Mouse (Mus musculus): ENCODE results near the gene Pld1. TPM values are rescaled to one million over a fixed set of nuclear protein-coding genes. Genes with fewer than 3 reads are reported as not detected.

Pld1 gene
- total RNA-seq, 2 experiments from 2014 or later, result 11.2 to 19.0 TPM

DNA sequence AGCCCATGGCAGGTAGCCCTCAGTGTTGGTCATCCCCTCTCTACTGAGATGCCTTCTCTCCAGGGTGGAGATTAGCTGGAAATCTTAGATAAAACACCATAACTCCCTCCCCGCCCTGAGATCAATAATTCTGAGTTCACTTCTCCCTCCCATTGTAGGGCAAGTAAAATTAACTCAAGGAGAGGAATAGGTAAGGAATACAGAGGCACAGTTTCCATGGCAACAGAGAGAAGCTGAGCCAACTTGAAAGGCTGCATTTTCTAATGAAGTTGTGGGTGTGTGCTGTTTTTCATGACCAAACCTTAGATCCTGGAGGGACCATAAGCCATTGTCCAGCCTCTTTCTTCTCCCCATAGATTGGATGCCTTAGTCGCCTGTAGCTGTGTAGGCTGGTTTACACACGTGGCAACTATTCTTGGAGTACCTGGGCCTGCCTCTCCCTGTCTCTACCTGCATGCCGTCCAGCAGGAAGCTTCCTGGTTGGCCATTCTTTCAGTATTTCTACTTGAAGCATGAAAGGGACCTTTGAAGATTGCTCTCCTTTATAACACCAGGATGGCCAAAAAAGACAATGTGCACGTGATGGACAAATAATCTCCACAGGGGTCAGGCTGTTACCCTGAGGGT lies 96.3 kb downstream of the Pld1 start:
- DNase-seq, result no peak
- intact Hi-C loops (cut with DNase I), result loop anchor here (5.0 kb wide), 1 partner anchor 53 kb away; no protein-coding TSS in a partner anchor

DNA sequence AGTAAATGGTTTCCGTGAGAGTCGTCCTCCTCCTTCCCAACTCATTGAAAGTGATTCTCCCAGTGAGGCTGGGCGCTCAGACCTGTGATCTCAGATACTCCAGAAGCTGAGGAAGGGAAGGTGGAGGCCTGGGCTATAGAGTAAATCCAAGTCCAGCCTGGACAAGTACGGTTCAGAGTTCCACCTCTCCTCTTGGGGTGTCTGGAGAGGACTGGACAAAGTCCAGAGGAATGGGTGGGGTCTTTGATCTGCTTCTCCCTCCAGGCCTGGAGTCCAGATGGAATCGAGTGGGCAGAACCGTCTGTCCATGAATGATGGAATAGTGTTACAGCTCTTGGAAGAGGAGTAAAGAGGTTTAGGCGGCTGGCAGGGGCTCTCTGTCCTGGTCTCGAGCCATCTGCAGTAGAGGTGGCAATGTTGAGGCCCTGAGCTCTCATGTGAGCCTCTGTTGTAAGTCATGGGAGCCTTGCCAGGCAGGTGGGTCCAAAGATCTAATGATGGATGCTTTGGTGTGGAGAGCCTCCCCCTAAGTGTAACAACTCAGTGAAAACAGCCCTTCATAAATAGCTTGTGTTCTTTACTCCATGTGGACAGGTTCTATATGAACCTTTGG lies 98.9 kb downstream of the Pld1 start:
- DNase-seq, result no peak
- intact Hi-C loops (cut with DNase I), result loop anchor here (5.0 kb wide), 1 partner anchor 55 kb away; no protein-coding TSS in a partner anchor

DNA sequence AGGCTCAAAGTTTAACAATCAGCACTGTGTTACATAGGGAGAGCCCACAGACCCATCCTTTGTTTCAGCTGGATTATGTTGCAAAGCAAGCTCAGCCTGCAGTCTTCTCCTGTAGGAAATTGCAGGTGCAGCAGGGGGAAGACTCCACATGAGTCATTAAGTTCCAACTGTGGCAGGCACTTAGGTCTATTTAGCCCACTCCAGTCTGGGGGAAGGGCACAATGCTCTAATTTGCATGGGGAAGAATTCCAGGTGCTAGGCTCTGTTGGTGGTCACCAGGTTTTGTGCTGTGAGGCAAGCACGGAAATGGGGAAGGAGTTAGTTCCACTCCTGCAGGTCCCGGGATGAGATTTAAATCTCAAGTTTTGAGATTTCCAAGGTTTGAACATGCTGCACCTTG lies 99.6 kb downstream of the Pld1 start:
- intact Hi-C loops (cut with DNase I), result loop anchor here (5.0 kb wide), 1 partner anchor 56 kb away; no protein-coding TSS in a partner anchor

DNA sequence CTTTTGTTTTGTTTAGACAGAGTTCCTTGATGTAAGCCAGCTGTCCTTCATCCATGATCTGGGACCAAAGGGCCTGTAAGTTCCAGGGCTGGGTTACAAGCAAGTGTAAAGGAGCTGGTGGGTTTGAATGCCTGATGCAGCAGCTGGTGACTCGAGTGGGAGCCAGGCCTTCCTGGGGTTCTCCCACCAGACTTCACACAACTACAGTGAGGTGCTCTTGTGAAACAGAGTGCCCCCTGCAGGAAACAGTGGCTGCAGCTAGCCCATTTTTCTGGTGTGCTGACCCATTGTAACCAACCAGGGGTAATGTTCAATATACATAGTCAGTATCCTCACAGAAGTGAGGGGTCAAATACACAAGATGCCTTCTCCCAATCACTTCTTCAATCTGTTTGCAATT lies 101.3 kb downstream of the Pld1 start:
- DNase-seq, result peak; percentile 29 to 52
- intact Hi-C loops (cut with DNase I), result loop anchor here (5.0 kb wide), 1 partner anchor 57 kb away; no protein-coding TSS in a partner anchor

More for the DNA sequence above, 99.6 kb downstream of the Pld1 start:
- no peak for DNase-seq

DNA sequence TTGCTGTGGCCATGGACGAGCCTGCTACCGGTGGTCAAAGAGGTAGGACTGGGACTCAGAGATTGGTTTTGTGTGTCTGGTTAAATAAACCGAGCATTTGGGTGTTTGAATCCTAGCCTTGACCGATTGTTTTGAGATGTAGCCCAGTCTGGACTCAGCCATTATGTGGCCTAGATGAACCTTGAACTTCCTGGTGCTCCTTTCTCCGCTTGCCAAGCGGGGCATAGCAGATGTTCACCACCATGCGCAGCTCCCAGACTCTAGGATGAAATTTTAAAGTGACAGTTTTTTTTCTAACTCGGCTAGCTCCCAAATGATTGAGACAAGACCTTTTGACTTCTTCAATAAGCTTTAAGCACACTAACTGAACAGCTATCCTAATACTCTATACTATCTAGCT lies 102.7 kb downstream of the Pld1 start:
- intact Hi-C loops (cut with DNase I), result no loop called here

DNA sequence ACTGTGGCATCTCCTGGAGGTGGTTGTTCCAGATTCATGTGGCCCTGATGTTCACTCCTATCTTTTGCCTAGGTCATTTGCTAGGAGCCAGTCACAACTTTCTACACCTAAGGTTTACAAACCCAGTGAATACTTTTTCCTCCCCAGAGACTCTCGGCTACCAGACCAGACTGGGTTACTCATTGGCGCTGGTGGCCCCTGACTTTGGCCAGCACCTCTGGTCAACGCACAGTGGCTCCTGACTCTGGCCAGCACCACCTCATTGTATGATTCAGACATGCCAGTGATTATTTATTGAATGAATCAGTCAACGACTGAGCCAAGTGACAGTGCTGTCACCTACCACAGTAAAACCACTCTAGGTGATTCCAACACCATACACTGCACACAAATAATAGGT lies 103.9 kb downstream of the Pld1 start:
- intact Hi-C loops (cut with DNase I), result no loop called here
- DNase-seq, result no peak

More for the DNA sequence above, 102.7 kb downstream of the Pld1 start:
- no peak for DNase-seq

DNA sequence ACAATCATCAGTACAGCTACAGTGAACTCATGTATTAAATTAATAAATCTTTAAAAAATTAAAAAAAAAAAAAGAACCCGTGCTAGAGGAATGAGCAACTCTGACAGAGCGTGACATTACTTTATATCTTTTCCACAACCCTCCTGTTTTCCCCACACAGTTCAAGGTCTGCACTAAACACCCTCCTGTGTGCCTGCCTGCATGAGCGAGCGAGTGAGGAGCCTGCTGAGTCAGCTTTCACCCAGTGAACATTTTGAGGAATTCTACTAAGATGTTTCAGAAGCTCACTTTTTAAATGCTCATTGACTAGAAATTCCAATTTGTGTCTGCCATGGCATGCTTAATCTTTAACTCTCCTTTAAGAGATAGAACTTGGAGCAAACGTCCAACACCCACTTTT lies 109.1 kb downstream of the Pld1 start:
- DNase-seq, result no peak
- intact Hi-C loops (cut with DNase I), result no loop called here

DNA sequence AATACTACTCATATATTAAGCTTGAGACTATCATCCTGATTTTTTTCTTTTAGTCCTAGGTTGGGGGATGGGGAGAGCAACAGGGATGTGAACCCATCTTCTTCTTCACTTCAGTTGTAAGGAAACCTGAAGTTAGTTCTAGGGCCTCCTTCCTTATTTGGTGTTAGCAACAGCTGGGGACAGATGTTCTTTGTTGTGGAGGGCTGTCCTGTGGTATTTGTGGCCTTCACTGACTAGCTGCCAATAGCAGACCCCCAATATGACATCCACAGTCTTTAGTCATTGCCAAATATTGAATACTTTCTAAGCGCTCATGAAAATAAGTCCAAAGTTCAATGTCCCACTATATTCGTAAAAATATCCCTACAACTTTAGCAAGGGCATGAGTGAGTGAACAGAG lies 111.0 kb downstream of the Pld1 start:
- DNase-seq, result peak; percentile 14 to 27
- intact Hi-C loops (cut with DNase I), result no loop called here

DNA sequence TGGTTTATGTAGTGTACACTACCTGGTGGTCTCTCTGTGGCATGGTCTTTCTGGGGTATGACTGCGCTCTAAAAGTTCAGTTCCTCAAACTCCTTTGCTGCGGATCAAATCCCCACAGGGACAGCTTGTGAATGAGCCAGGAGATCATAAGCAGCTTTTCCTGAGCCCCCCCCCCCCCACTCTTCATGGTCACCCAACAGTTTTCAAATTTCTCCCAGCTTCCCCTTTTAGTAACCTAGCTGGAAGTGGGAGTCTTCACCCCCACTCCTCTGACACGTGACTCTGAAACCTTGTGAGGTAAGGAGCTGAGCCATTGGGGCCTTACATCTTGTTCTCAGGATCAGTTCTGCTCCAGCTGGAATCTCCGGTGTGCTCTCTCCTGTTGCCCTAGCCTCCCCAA lies 114.6 kb downstream of the Pld1 start:
- intact Hi-C loops (cut with DNase I), result no loop called here
- DNase-seq, result no peak

DNA sequence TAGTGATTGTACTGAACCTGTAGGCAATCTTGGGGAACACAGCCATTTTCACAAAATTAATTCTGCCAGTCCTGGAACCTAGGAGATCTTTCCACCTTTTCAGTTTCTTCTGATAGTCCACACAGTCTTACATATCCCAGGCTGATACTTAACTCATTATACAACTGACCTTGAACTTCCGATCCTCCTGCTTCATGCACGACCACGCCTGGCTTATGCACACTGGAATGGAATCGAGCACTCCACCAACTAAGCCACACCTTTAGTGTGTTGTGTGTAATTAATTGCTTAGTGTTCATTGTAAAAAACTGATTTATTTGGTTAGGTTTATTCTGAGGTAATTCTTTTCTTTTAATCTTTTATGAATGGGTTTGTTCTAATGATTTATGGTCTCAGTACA lies 122.2 kb downstream of the Pld1 start:
- no peak for DNase-seq
- intact Hi-C loops (cut with DNase I), result no loop called here

DNA sequence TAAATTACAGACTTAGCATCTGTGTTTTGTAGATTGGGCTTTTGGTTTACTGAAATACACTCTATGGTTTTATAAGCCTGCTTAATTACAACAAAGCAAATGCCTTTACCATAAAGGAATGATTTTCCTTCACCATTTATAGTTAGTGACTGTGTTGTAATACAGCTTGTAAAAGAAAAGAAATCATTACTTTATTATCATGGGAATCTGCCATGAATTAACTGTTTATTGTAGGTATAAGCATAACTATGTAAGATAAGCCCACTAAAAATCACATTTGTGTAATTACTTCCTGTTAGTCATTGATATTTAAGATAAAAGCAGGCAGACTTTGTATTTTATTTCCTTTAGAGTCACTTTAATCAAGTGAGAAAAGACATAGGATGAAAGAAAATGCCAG lies 122.7 kb downstream of the Pld1 start:
- intact Hi-C loops (cut with DNase I), result no loop called here
- DNase-seq, result no peak

DNA sequence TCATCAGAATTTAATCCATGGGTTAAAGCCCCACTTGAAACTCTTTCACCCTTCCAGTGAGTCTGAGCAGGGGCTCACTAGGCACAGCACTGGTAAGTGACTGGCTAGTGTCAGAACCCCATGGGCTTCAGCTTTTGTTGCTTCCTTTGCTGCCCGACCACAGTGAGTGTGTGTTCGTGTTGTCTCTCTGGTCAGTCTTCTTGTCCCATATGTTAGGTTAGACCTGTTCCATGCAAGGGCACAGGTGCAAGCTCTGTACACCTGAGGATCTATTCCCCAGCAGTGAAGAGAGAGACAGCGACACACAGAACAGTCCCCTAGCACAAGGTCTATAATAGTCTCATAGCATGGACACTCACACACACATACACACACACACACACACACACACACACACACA lies 140.7 kb downstream of the Pld1 start:
- no peak for DNase-seq
- intact Hi-C loops (cut with DNase I), result no loop called here

DNA sequence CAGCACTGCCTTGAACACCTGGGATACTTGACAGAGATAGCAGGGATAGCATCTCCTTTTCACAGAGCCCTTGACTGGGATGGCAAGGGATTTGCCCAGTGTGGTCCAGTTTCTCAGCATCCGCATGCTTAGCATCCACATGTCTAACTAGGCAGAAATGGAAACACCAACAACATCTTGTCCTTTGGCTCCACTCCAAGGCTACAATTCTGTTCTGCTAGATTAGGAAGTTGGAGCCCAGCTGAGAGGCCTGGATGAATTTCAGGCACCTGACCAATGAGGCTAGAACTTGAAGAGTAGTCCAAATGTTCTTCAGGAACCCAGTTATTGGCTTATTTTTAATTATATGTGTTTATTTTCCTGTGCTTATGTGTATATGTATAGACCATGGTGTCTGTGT lies 141.6 kb downstream of the Pld1 start:
- DNase-seq, result peak; percentile 44 to 51
- intact Hi-C loops (cut with DNase I), result no loop called here

DNA sequence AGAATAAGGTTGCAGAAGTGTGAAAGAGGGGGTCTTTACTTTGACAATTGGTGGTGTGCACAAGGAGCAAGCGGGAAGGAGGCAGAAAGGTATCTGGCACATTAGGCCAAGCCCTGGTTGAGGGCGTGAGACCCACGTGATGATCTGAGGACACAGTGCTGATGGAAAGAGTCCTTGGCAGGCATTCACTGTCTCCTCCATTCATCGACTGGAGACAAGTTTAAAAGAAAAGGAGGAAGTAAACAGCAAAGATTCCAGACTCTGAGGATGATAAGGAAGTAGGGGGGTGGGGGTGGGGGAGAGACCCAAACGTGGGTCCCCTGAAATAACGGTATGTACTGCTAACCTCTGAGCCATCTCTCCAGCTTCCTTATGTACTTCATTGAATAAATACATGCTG lies 142.5 kb downstream of the Pld1 start:
- no peak for DNase-seq

DNA sequence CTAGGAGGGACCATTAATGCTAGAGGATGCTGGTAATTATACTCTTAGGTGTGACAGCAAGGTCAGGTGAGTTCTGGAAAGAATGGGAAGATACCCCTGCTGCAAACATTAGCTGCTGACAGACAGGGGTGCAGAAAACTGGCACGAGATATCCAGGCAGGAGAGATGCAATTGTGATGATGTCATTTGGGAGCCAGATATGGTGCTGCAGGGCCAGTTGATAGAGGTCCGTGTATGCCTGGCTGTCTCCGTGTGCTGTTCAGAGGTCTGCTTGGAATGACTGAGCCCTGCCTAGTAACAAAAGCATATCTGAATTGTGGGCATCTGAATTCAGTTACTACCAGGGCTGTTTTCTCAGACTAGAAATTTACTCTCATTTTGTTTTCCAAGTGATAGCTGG lies 144.7 kb downstream of the Pld1 start:
- DNase-seq, result no peak
- intact Hi-C loops (cut with DNase I), result no loop called here

More for the DNA sequence above, 142.5 kb downstream of the Pld1 start:
- intact Hi-C loops (cut with DNase I), result no loop called here

DNA sequence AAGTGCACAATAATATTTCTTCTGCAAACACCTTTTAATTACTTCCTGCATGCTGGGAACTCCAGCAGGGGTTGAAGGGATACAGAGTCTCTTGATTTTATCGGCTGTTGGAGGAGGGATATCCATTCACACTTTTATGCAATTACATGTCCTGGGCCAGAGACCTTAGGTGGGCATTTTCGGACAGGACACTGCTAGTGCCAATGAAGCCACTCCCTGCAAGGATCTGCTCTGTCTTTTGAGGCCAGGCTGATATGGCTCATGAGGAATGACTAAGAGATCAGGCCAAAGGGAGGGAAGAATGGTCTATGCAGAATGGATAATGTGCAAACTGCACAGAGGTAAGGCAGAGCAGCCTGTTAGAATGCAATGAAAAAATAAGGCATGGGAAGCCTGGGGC lies 145.8 kb downstream of the Pld1 start:
- intact Hi-C loops (cut with DNase I), result no loop called here

DNA sequence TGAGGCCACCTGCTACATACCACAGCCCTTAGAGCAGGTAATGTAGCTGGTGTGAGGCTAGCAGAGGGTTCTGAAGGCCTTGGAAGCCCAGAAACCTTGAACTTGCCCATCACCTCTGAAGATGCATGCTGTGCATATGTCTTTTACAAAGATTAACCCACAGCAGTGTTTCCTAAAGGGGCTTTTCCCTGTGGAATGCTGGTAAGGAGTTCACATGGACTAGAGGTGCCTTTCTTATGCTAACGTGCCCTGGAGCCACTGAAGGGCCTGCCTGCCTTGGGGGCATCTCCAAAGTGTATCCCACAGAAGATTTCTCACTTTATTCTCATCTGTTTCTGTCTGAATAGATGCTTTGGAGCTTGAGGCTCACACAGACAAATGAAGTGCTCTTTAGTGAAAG lies 152.8 kb downstream of the Pld1 start:
- no peak for DNase-seq
- intact Hi-C loops (cut with DNase I), result no loop called here

More for the DNA sequence above, 145.8 kb downstream of the Pld1 start:
- no peak for DNase-seq

DNA sequence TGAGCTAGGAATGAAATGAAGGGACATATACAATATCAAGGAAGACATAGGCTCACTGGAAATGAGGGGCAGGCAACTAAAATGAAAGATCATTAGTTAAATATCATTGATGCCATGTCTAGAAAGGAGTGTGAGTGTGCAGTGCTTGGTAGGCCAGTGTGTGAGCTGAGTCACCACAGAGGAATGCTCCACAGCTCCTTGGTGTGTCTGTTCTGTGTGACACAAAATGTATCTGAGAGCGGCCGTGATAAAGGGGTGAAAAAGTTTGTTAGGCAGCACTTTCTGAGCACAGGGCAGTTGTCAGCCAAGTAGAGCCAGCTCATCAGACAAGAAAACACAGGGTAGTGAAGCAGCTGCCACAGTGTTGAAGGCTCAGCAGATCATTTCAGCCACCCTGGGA lies 153.2 kb downstream of the Pld1 start:
- DNase-seq, result no peak
- intact Hi-C loops (cut with DNase I), result no loop called here

DNA sequence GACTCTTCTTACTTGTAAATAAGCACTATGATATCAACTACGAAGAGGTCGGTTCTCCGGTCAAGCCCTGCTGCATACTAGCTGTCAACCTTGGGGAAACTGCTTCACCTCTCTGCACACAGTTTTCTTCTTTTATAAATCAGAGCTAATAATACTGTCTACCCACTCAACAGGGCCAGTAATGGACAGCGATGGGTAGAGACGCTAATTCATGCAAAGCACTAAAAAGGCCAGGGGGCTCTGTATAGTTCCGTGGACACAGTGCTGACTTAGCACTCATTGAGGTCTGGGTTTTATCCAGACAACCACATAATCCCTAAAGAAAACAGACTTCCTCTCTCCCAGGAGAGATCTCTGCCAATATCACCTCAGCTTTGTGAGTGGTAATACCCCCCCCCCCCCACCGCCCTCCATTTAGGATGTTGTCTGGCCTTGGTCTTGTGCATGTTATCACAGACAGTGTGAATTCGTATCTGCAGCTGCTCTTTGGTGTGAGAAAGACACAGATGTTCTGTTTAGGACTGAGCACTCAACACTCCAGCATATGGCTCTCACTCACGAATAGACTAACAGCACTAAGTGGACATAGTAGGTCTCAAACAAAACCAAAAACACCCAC lies 155.3 kb downstream of the Pld1 start:
- intact Hi-C loops (cut with DNase I), result no loop called here
- no peak for DNase-seq

DNA sequence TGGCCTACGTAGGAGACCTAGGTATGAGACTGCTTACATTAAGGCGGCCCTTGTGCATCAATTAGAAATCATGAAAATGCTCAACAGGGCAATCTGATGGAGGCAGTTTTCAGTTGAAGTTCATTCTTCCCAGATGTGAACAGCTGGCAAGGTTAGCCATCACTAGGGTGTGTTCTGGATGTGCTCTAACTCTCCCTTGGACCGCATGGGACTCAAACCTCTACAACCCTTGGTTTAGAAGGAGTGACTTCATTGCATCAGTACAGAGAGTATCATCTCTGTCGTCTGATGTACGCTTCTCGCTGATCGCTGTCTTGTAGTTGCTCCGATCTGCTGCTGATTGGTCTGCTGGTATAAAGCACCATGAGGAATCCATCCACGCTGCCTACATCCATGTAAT lies 157.0 kb downstream of the Pld1 start:
- intact Hi-C loops (cut with DNase I), result no loop called here
- no peak for DNase-seq

DNA sequence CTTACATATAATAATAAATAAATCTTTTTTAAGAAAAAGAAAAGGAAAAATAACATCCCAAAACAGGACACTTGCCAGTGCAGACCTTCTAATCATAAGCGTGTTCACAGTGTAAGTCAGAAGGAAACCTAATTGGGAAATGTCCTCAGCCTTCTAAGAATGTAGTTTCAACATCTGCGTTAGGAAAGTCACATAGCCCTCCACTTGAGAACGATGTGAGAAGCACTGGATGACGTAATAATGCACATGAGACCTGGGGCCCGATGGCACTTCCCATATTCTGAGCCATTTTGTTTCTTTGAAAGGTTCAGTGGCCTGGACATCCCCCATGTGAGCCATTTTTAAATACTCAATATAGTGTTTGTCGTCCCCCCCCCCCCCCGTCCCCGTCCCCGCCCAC lies 160.7 kb downstream of the Pld1 start:
- intact Hi-C loops (cut with DNase I), result no loop called here
- no peak for DNase-seq

DNA sequence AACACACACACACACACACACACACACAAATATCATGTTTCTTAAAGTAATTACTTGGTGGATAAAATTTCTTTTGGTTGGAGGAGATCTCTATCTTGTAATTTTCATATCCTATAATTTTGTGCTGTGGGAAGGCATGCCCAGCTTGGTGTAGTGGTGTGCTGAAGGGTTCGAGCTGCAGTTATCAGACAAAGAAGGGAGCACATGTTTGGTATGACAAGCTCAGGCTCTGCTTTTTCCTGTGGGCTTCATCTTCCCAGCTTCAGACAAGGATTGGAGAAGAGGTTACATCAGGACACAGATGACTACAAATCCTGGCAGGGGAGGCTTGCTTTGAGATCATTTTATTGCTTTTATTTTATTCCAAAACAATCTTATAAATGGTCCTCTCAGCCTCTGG lies 166.5 kb downstream of the Pld1 start:
- DNase-seq, result peak; percentile 26 to 39
- intact Hi-C loops (cut with DNase I), result loop anchor here (10.0 kb wide), 1 partner anchor 390 kb away; the partner anchor contains the start of gene Fndc3b
